Mouse (Mus musculus) limb, embryonic 14.5 days (tissue): ENCODE measurements around the gene A630076J17Rik. TPM values are rescaled to one million over a fixed set of nuclear protein-coding genes. Genes with fewer than 3 reads are reported as not detected.

Experiments used
- ATAC-seq: fragments of 200-750 bp; cut with Nextera tagmentation; 2 replicates; pipeline ENCODE4 v1.8.0; 2017; ENCODE audit warnings: low read depth, moderate number of reproducible peaks, moderate TSS enrichment; ENCODE audit not compliant: low FRiP score
- DNase-seq: peaks from one replicate; pipeline ENCODE4 v3.0.0-alpha.2; 2015; ENCODE audit warnings: low spot score
- H3K27ac ChIP-seq: fragments of 300-500 bp; sonication (generic); replicated peaks from 2 replicates; pipeline ENCODE4 v1.5.1; 2014; ENCODE audit warnings: low read depth, mild to moderate bottlenecking, low read length, moderate library complexity, mixed read lengths
- H3K27me3 ChIP-seq: fragments of 300-500 bp; sonication (generic); 2 replicates; pipeline ENCODE4 v1.6.1; 2014; ENCODE audit warnings: low read length, mixed read lengths; ENCODE audit not compliant: control insufficient read depth, insufficient read depth
- H3K36me3 ChIP-seq: fragments of 300-500 bp; sonication (generic); 2 replicates; pipeline ENCODE4 v1.6.1; 2014; ENCODE audit warnings: mild to moderate bottlenecking, low read length, moderate library complexity, mixed read lengths; ENCODE audit not compliant: control insufficient read depth, insufficient read depth
- H3K4me1 ChIP-seq: fragments of 300-500 bp; sonication (generic); 2 replicates; pipeline ENCODE4 v1.6.1; 2014; ENCODE audit warnings: antibody characterized with exemption, low read length, mixed read lengths; ENCODE audit not compliant: control insufficient read depth, insufficient read depth
- H3K4me2 ChIP-seq: fragments of 300-500 bp; sonication (generic); replicated peaks from 2 replicates; pipeline ENCODE4 v1.6.1; 2014; ENCODE audit warnings: low read depth, mild to moderate bottlenecking, low read length, moderate library complexity; ENCODE audit not compliant: severe bottlenecking
- H3K4me3 ChIP-seq: fragments of 300-500 bp; sonication (generic); replicated peaks from 2 replicates; pipeline ENCODE4 v1.5.1; 2014; ENCODE audit warnings: low read length
- H3K9ac ChIP-seq: fragments of 300-500 bp; sonication (generic); 2 replicates; pipeline ENCODE4 v1.6.1; 2014; ENCODE audit warnings: mild to moderate bottlenecking, low read depth, low read length, moderate library complexity; ENCODE audit not compliant: severe bottlenecking
- H3K9me3 ChIP-seq: fragments of 300-500 bp; sonication (generic); 2 replicates; pipeline ENCODE4 v1.6.1; 2016; ENCODE audit warnings: low read length; ENCODE audit not compliant: control insufficient read depth
- POLR2A ChIP-seq: fragments of 200-500 bp; IDR thresholded peaks from 2 replicates; pipeline ENCODE4 v1.8.0; 2012; ENCODE audit warnings: inconsistent platforms, mild to moderate bottlenecking, moderate library complexity, borderline replicate concordance; ENCODE audit not compliant: insufficient read depth, insufficient read length; ENCODE audit errors: extremely low read depth
- WGBS: fragments of 180-500 bp; shearing (Covaris S2); extraction: QIAGEN DNeasy Blood & Tissue Kit; methylation state at CpG from one replicate; pipeline ENCODE4 v1.1.7; 2014; 5-methylcytosine and 5-hydroxymethylcytosine counted together
- polyA plus RNA-seq, 2 experiments: library from polyadenylated mRNA; depleted of rRNA in 1 of 2; stranded (reverse) in 1 of 2; unstranded in 1 of 2; fragments of >200 nt; fragmentation: Nextera tagmentation in 1 of 2; extraction: Ambion mirVana in 1 of 2; gene quantifications; 2 replicates each; pipeline versions ENCODE4 v1.2.1 to v1.2.3; 2012 to 2014

A630076J17Rik gene
- polyA plus RNA-seq, 2 experiments, result not detected

GRCm38 (mm10) chr3:107252035-107252434, 21.6 kb downstream of the A630076J17Rik start:
- H3K4me1 ChIP-seq, result no peaks in the 10 kb centered on the region
- TF ChIP-seq POLR2A, result no peak
- DNase-seq, result no peak
- no peak overlapping the region for H3K27ac ChIP-seq
- no peak overlapping the region for H3K4me3 ChIP-seq
- ATAC-seq, result no peak
- no peaks in the 10 kb centered on the region for H3K36me3 ChIP-seq
- WGBS, result 78% methylated on average over 4 of the region's 4 CpGs
- no peak overlapping the region for H3K4me2 ChIP-seq
- H3K9ac ChIP-seq, result no peak overlapping the region
- no peaks in the 10 kb centered on the region for H3K27me3 ChIP-seq
- H3K9me3 ChIP-seq, result no peaks in the 10 kb centered on the region

GRCm38 (mm10) chr3:107253925-107254324, 23.5 kb downstream of the A630076J17Rik start:
- Histone ChIP-seq H3K36me3 (no peaks in the 10 kb centered on the region), H3K9ac (no peak overlapping the region), H3K4me3 (no peak overlapping the region), H3K4me1 (no peaks in the 10 kb centered on the region), H3K4me2 (no peak overlapping the region), H3K27me3 (no peaks in the 10 kb centered on the region), H3K27ac (no peak overlapping the region), H3K9me3 (no peaks in the 10 kb centered on the region)
- ATAC-seq, result no peak
- DNase-seq, result no peak
- 79% methylated on average over 5 of the region's 5 CpGs for WGBS
- TF ChIP-seq POLR2A, result no peak

DNA sequence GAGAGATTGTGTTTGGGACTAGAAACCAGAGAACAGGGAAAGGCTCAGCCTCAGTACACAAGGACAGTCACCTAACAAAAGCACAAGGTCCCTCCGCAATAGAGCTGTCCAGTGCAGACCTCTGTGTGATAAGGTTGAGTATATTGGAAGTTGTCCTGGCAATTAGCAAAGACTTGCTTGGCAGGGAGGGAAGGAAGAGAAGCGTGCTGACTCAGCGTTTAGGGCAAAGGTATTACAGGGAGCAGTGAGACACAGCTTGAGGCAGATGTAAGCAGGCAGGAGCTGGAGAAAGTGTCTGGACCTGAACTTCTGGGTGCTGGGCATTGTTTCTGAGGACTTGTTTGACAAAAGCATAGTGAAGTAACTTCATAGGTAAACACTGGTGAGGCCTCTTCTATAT, 25.6 kb downstream of the A630076J17Rik start:
- ATAC-seq (no peak), DNase-seq (no peak)
- no peak for TF ChIP-seq POLR2A
- Histone ChIP-seq H3K4me2 (no peak overlapping the region), H3K4me1 (peaks cover 4% of the 10 kb centered on the region; the same call in 1 of the 2 replicates), H3K9ac (no peak overlapping the region), H3K27me3 (no peaks in the 10 kb centered on the region), H3K4me3 (no peak overlapping the region), H3K27ac (no peak overlapping the region), H3K9me3 (no peaks in the 10 kb centered on the region), H3K36me3 (no peaks in the 10 kb centered on the region)
- 82% methylated on average over 3 of the region's 3 CpGs for WGBS

GRCm38 (mm10) chr3:107256724-107257123, 26.3 kb downstream of the A630076J17Rik start:
- Histone ChIP-seq H3K9me3 (no peaks in the 10 kb centered on the region), H3K9ac (no peak overlapping the region), H3K4me3 (no peak overlapping the region), H3K4me1 (peaks cover 11% of the 10 kb centered on the region), H3K27ac (no peak overlapping the region), H3K4me2 (no peak overlapping the region), H3K27me3 (no peaks in the 10 kb centered on the region), H3K36me3 (no peaks in the 10 kb centered on the region)
- TF ChIP-seq POLR2A, result no peak
- DNase-seq, result no peak
- 40% methylated on average over 7 of the region's 7 CpGs for WGBS
- ATAC-seq, result no peak

DNA sequence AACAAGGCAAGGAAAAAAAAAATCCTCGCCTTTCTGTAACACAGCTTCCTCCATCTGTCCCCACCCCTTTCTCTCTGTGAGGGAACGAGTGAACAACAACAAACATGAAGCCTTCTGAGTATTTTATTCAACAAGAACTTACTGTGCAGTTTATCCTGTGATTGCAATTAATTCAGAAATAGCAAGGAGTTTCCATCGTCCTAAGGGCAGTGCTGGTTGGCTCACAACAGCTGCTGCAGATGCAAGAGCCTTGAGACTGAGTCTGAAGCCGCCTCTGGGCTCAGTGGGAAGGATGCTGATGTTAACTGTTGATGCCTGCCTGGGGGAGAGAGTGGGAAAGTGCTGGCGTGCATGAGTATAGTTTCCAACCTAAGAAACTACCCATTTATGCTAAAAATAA, 27.5 kb downstream of the A630076J17Rik start:
- ATAC-seq, result no peak
- Histone ChIP-seq H3K36me3 (no peaks in the 10 kb centered on the region), H3K4me2 (no peak overlapping the region), H3K27me3 (no peaks in the 10 kb centered on the region), H3K4me3 (no peak overlapping the region), H3K9me3 (no peaks in the 10 kb centered on the region), H3K27ac (no peak overlapping the region), H3K4me1 (peaks cover 13% of the 10 kb centered on the region), H3K9ac (no peak overlapping the region)
- WGBS, result 54% methylated on average over 5 of the region's 5 CpGs
- no peak for TF ChIP-seq POLR2A
- no peak for DNase-seq
